Mouse (Mus musculus) testis, postnatal 10 days (tissue): ENCODE results near the gene Rab11fip4.
A peak's percentile ranks its signal among the peaks of the same experiment; 100 is the strongest.

Experiments used
- DNase-seq: peaks from one replicate; pipeline ENCODE4 v3.0.0; 2021; ENCODE audit warnings: low spot score

Gene Rab11fip4

GRCm38 (mm10) chr11:79655592-79655991 is 64.6 kb downstream of the Rab11fip4 start:
- no peak for DNase-seq

- no peak for DNase-seq
These were observed 65.5 kb downstream of the Rab11fip4 start for GRCm38 (mm10) chr11:79656491-79656890.

- no peak for DNase-seq
These were observed 66.0 kb downstream of the Rab11fip4 start for GRCm38 (mm10) chr11:79657053-79657452.

GRCm38 (mm10) chr11:79658205-79658825 is 67.3 kb downstream of the Rab11fip4 start:
- DNase-seq = no peak

GRCm38 (mm10) chr11:79660361-79661205 is 69.6 kb downstream of the Rab11fip4 start:
- peak; percentile 93 for DNase-seq

- no peak for DNase-seq
These were observed 71.0 kb downstream of the Rab11fip4 start for GRCm38 (mm10) chr11:79661877-79662545.

GRCm38 (mm10) chr11:79663158-79663557 is 72.1 kb downstream of the Rab11fip4 start:
- no peak for DNase-seq

GRCm38 (mm10) chr11:79663570-79663969 is 72.6 kb downstream of the Rab11fip4 start:
- no peak for DNase-seq

- DNase-seq = peak; percentile 52
These were observed 75.5 kb downstream of the Rab11fip4 start for GRCm38 (mm10) chr11:79666544-79666943.

- no peak for DNase-seq
These were observed 78.2 kb downstream of the Rab11fip4 start for GRCm38 (mm10) chr11:79669210-79669609.

GRCm38 (mm10) chr11:79669947-79670346 is 78.9 kb downstream of the Rab11fip4 start:
- DNase-seq = no peak

- no peak for DNase-seq
These were observed 79.5 kb downstream of the Rab11fip4 start for GRCm38 (mm10) chr11:79670411-79670945.

GRCm38 (mm10) chr11:79671668-79672281 is 80.8 kb downstream of the Rab11fip4 start:
- peak; percentile 62 for DNase-seq

GRCm38 (mm10) chr11:79673072-79673471 is 82.1 kb downstream of the Rab11fip4 start:
- no peak for DNase-seq

GRCm38 (mm10) chr11:79673717-79674116 is 82.7 kb downstream of the Rab11fip4 start:
- DNase-seq = no peak

GRCm38 (mm10) chr11:79674231-79674630 is 83.2 kb downstream of the Rab11fip4 start:
- no peak for DNase-seq

- no peak for DNase-seq
These were observed 83.6 kb downstream of the Rab11fip4 start for GRCm38 (mm10) chr11:79674632-79675031.

GRCm38 (mm10) chr11:79675285-79675684 is 84.3 kb downstream of the Rab11fip4 start:
- no peak for DNase-seq

GRCm38 (mm10) chr11:79675994-79676393 is 85.0 kb downstream of the Rab11fip4 start:
- no peak for DNase-seq

GRCm38 (mm10) chr11:79676483-79676967 is 85.5 kb downstream of the Rab11fip4 start:
- no peak for DNase-seq

GRCm38 (mm10) chr11:79677402-79677801 is 86.4 kb downstream of the Rab11fip4 start:
- DNase-seq = no peak
